Mouse (Mus musculus): ENCODE results near the gene Dis3l2. TPM values are rescaled to one million over a fixed set of nuclear protein-coding genes. Genes with fewer than 3 reads are reported as not detected.

The Dis3l2 gene
- polyA plus RNA-seq (2017; shearing (Covaris generic)), result 10 to 100 TPM; 32.7 to 35.5 TPM

DNA sequence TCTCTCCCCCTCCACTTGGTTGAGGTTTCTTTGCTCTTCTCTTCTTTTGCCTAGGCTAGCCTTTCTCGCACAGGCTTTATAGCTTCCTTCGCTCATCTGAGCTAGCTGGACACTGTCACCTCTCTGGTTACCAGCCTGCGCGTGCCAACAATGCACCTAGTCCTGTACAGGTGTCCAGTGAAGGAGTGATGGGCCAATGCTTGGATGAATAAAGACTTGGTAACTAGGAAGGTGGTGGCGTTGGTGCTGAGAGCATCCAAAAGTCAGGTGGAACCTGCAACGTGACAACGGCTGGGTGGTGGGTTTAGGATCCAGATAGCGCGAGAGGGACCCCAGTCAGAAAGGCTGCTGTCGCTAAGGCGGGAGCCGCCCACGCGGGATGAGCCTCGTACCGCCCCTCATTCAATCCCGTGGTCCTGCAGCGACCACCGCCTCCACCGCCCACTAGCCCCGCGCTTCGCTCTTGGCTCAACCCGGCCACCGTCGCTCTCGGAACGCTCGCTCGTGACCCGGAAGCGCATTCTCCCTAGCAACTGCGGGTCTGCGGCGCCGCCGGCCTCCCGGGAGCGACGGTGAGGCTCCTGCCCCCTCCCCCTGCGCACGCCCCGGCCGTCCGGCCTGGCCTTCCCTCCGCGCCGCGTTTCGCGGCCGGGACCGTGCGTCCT lies at the start of gene Dis3l2:
Dis3l2 (plus strand) TSS at position 509 of the 665 bp plus-strand sequence.

DNA sequence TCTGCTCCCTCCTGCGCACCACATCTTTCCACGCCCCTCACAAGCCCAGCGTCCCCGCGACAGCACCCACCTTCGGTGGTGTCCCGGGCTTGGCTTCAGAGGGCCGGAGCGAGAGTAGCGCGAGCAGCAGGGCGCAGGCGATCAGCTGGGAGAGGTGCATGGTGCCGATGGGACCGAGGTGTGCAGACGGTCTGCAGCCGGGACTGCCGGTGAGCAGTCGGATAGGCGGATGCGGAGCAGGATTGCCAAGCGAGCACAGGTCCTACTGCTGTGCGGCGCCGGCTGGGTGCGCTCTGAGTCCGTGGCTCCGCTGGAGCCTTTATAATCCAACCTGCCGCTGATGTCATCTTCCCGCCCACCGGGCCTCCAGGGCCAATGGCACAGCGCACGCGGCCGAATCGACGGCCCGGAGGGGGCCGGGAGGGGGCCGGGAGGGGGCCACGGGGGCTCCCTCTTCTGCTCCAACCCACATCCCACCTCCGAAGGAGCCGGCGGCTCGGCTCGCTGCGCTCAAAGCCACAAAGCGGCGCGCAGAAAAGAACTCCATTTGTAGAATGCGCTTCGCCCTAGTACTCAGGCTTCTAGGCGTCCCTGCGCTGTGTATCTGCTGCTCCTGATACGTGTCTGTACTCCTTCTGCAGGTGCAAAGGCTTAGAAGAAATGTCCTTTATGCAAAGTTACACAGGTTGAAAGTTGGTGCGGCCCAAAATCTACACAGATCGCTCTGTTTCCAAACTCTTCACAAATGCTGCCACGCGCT lies 33.1 kb upstream of the Dis3l2 start, which contains the start of gene Nppc:
Nppc (minus strand) TSS at position 293 of the 760 bp plus-strand sequence.

DNA sequence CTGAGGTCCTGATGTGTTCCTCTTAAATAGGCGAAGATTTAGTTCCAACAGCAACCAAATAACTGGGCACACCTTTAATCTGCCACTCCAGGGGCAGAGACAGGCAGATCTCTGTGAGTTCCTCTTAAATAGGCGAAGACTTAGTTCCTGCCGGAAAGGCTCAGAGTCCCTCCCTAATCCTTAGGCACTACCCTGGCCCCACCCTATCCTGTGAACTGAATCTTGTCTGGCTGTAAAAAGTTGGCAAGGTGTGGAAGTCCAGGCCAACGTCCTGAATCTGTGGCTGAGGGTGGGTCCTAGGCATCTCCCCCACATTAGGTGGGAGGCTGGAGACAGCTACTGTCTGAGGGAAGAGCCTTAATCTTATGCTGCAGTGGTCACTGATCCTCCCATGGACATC lies 386.2 kb downstream of the Dis3l2 start, which contains the start of gene Alppl2:
Alppl2 (minus strand) TSS at position 101 of the 400 bp plus-strand sequence.

Other genes starting within 250 kb of the Dis3l2 start
- 1,000 to 10,000 TPM; 1,389 to 1,450 TPM for gene Ptma, start 177.1 kb upstream of the Dis3l2 start, polyA plus RNA-seq (2017; shearing (Covaris generic))
- gene Pde6d, start 121.2 kb upstream of the Dis3l2 start, polyA plus RNA-seq (2017; shearing (Covaris generic)), result 10 to 100 TPM; 46.5 to 47.7 TPM
- gene Cops7b, start 120.9 kb upstream of the Dis3l2 start, polyA plus RNA-seq (2017; shearing (Covaris generic)), result 10 to 100 TPM; 24.6 to 37.8 TPM
- gene Nppc, start 33.2 kb upstream of the Dis3l2 start, polyA plus RNA-seq (2017; shearing (Covaris generic)), result under 1 TPM in 1 of 2 experiments, not detected in 1; 0.37 TPM

Measured in inflammation-experienced regulatory T-cells (primary cell).